Mouse (Mus musculus): ENCODE measurements around the gene Tubb2b.

GRCm38 (mm10) chr13:34136605-34137004 is 6.3 kb upstream of the Tubb2b start:
- TF ChIP-seq POLR2A (IDR thresholded peaks at IDR 0.05; ENCODE audit: control insufficient read depth, low read depth, low read length) = no peak
- no peak for TF ChIP-seq CTCF (IDR thresholded peaks at IDR 0.05; ENCODE audit: control insufficient read depth, insufficient read depth, insufficient replicate concordance, low read depth, low read length)
